Mouse (Mus musculus) intestine, embryonic 14.5 days (tissue): Measurements from ENCODE around the gene Tut1. TPM values are rescaled to one million over a fixed set of nuclear protein-coding genes. Genes with fewer than 3 reads are reported as not detected.
"Not testable (repeated sequence)": the region's sequence is repeated elsewhere in the genome, so short reads cannot be mapped to it uniquely, and the experiment has no call there.

Source experiments
- ATAC-seq: fragments of 200-750 bp; cut with Nextera tagmentation; replicated peaks from 2 replicates; pipeline ENCODE4 v1.8.0; 2017; ENCODE audit warnings: low read depth, moderate number of reproducible peaks, moderate TSS enrichment, moderate library complexity; ENCODE audit not compliant: low FRiP score, low TSS enrichment
- DNase-seq: peaks from one replicate; pipeline ENCODE4 v3.0.0-alpha.2; 2018; ENCODE audit warnings: low spot score
- H3K27ac ChIP-seq: fragments of 300-500 bp; sonication (generic); 2 replicates; pipeline ENCODE4 v1.5.1; 2014; ENCODE audit warnings: low read depth, mild to moderate bottlenecking, control low read depth
- H3K27me3 ChIP-seq: fragments of 300-500 bp; sonication (generic); replicated peaks from 2 replicates; pipeline ENCODE4 v1.6.1; 2014; ENCODE audit warnings: low read length, control low read depth; ENCODE audit not compliant: control insufficient read depth, insufficient read depth
- H3K36me3 ChIP-seq: fragments of 300-500 bp; sonication (generic); 2 replicates; pipeline ENCODE4 v1.6.1; 2014; ENCODE audit warnings: low read length, control low read depth; ENCODE audit not compliant: control insufficient read depth, insufficient read depth
- H3K4me1 ChIP-seq: fragments of 300-500 bp; sonication (generic); replicated peaks from 2 replicates; pipeline ENCODE4 v1.6.1; 2014; ENCODE audit warnings: low read length, control low read depth, mixed read lengths; ENCODE audit not compliant: control insufficient read depth, insufficient read depth
- H3K4me2 ChIP-seq: fragments of 300-500 bp; sonication (generic); 2 replicates; pipeline ENCODE4 v1.6.1; 2014; ENCODE audit warnings: low read length
- H3K4me3 ChIP-seq: fragments of 300-500 bp; sonication (generic); 2 replicates; pipeline ENCODE4 v1.5.1; 2014; ENCODE audit warnings: low read depth, low read length, control low read depth, mixed read lengths
- H3K9ac ChIP-seq: fragments of 300-500 bp; sonication (generic); 2 replicates; pipeline ENCODE4 v1.6.1; 2014; ENCODE audit warnings: mild to moderate bottlenecking, low read length
- H3K9me3 ChIP-seq: fragments of 300-500 bp; sonication (generic); 2 replicates; pipeline ENCODE4 v1.6.1; 2016; ENCODE audit warnings: low read length, control low read depth; ENCODE audit not compliant: control insufficient read depth
- WGBS: fragments of 180-500 bp; shearing (Covaris S2); extraction: QIAGEN DNeasy Blood & Tissue Kit; methylation state at CpG from one replicate; pipeline ENCODE4 v1.1.7; 2014; 5-methylcytosine and 5-hydroxymethylcytosine counted together
- polyA plus RNA-seq: library from polyadenylated mRNA; unstranded; fragments of >200 nt; fragmentation: Nextera tagmentation; extraction: Ambion mirVana; gene quantifications from 2 replicates; pipeline ENCODE4 v1.2.1, GENCODE M21; 2014

The Tut1 gene
- polyA plus RNA-seq, 1 experiment from 2014 or later = 33.5 TPM

DNA sequence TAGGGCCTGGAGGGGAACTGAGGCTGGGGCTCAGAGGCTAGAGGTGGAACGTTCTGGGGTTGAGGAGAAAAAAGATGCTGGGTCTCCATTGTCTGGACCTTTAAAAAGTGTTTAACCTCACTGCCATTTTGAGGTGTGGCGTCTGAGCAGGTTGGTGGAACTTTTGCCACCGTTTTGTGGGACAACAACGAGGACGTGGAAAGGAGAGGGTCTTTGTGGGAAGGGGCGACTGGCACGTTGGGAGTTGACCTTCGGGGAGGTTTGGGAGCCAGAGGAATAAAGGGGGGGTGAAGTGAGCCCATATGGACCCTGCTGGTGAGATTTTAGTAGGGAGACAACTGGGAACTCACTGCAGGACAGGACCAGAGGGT, 13.7 kb downstream of the Tut1 start:
- peaks cover 77% of the 10 kb centered on the region for H3K36me3 ChIP-seq

GRCm38 (mm10) chr19:8967893-8968292, 14.2 kb downstream of the Tut1 start:
- no peak for ATAC-seq

More for the DNA sequence above, 13.7 kb downstream of the Tut1 start:
- DNase-seq (no peak), ATAC-seq (no peak)
- Histone ChIP-seq H3K27ac (peak overlapping the region; percentile 78), H3K4me3 (peak overlapping the region; percentile 93), H3K4me1 (peaks cover 15% of the 10 kb centered on the region), H3K9me3 (no peaks in the 10 kb centered on the region), H3K4me2 (peak overlapping the region; percentile 73), H3K9ac (peak overlapping the region; percentile 98), H3K27me3 (no peaks in the 10 kb centered on the region)
- WGBS = under 1% methylated on average over 8 of the region's 8 CpGs

DNA sequence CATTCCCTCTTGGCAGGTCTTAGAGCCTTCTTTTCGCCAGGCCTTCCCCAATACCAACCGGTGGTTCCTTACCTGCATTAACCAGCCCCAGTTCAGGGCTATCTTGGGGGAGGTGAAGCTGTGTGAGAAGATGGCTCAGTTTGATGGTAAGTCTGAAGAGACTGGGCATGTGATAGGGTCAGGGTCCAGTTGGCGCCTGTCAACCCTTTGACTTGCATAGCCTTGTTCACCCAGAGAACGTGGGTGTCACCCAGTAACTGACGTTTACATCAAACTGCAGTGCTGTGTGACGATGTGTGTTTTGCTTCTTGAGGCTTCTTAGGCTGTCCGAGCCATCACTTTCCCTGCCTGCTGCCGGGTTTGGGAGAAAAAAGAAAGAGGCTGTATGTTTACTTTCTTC, 18.8 kb downstream of the Tut1 start:
- H3K9me3 ChIP-seq, DNase-seq, H3K4me2 ChIP-seq, ATAC-seq, H3K27me3 ChIP-seq, H3K9ac ChIP-seq, H3K27ac ChIP-seq, H3K4me3 ChIP-seq: not testable (repeated sequence)
- 87% methylated on average over 8 of the region's 8 CpGs for WGBS
- Histone ChIP-seq H3K4me1 (peaks cover 12% of the 10 kb centered on the region), H3K36me3 (peaks cover 89% of the 10 kb centered on the region)

More at GRCm38 (mm10) chr19:8967893-8968292, 14.2 kb downstream of the Tut1 start:
- WGBS = 7% methylated on average over 9 of the region's 9 CpGs
- Histone ChIP-seq H3K4me3 (peak overlapping the region; percentile 93), H3K4me2 (peak overlapping the region; percentile 73), H3K27me3 (no peaks in the 10 kb centered on the region), H3K9me3 (no peaks in the 10 kb centered on the region), H3K4me1 (peaks cover 15% of the 10 kb centered on the region), H3K9ac (peak overlapping the region; percentile 98), H3K27ac (peak overlapping the region; percentile 78), H3K36me3 (peaks cover 77% of the 10 kb centered on the region)
- DNase-seq = no peak

- Histone ChIP-seq H3K4me3 (no peak overlapping the region), H3K9ac (no peak overlapping the region), H3K27me3 (no peaks in the 10 kb centered on the region), H3K4me2 (no peak overlapping the region), H3K4me1 (0 out of 2 replicates have a peak, but pooled peaks cover 4% of the 10 kb centered on the region), H3K9me3 (no peaks in the 10 kb centered on the region), H3K27ac (no peak overlapping the region), H3K36me3 (peaks cover 98% of the 10 kb centered on the region)
- ATAC-seq = no peak
- DNase-seq = no peak
- WGBS = 75% methylated on average over 1 of the region's 1 CpGs
These were observed 21.0 kb downstream of the Tut1 start for GRCm38 (mm10) chr19:8974638-8975037.

GRCm38 (mm10) chr19:8975491-8975890, 21.8 kb downstream of the Tut1 start:
- 0 out of 2 replicates have a peak, but pooled peaks cover 4% of the 10 kb centered on the region for H3K4me1 ChIP-seq
- no peak for DNase-seq
- no peak overlapping the region for H3K4me3 ChIP-seq
- no peak overlapping the region for H3K27ac ChIP-seq
- H3K9me3 ChIP-seq = no peaks in the 10 kb centered on the region
- H3K9ac ChIP-seq = no peak overlapping the region
- H3K4me2 ChIP-seq = no peak overlapping the region
- no peaks in the 10 kb centered on the region for H3K27me3 ChIP-seq
- ATAC-seq = no peak
- peaks cover 98% of the 10 kb centered on the region for H3K36me3 ChIP-seq
- WGBS = 98% methylated on average over 2 of the region's 2 CpGs

DNA sequence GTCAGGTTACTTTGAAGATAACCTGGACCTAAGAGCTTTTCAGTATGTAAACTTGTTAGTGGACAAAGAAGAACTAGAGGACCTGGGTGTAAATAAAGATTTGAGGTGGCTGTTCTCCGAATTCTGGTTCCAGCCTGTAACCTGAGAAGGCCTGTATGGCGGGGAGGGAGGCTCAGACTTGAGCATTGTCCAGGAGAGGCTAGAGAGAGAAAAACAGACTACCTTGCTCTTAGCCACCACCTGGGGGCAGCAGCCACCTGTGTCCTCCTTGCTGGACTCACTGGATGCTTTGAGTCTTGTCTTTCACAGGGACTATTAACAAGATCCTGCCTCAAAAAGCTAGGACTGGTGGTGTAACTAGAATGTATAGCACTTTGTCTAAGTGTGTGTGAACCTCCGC, 22.9 kb downstream of the Tut1 start:
- no peak for DNase-seq
- H3K4me3 ChIP-seq = no peak overlapping the region
- no peak overlapping the region for H3K9ac ChIP-seq
- H3K27me3 ChIP-seq = no peaks in the 10 kb centered on the region
- H3K27ac ChIP-seq = no peak overlapping the region
- H3K4me2 ChIP-seq = no peak overlapping the region
- no peaks in the 10 kb centered on the region for H3K9me3 ChIP-seq
- 40% methylated on average over 3 of the region's 3 CpGs for WGBS
- peaks cover 6% of the 10 kb centered on the region; the same call in 1 of the 2 replicates for H3K4me1 ChIP-seq
- peak; percentile 67; the same call in 1 of the 2 replicates for ATAC-seq
- peaks cover 93% of the 10 kb centered on the region for H3K36me3 ChIP-seq

- H3K36me3 ChIP-seq = peaks cover 50% of the 10 kb centered on the region
- peaks cover 46% of the 10 kb centered on the region for H3K4me1 ChIP-seq
- 53% methylated on average over 5 of the region's 5 CpGs for WGBS
- no peak overlapping the region for H3K9ac ChIP-seq
- H3K9me3 ChIP-seq = no peaks in the 10 kb centered on the region
- DNase-seq (no peak), ATAC-seq (no peak)
- no peaks in the 10 kb centered on the region for H3K27me3 ChIP-seq
- H3K4me2 ChIP-seq = no peak overlapping the region
- H3K4me3 ChIP-seq = no peak overlapping the region
- no peak overlapping the region for H3K27ac ChIP-seq
These were observed 27.1 kb downstream of the Tut1 start for GRCm38 (mm10) chr19:8980771-8981170.

DNA sequence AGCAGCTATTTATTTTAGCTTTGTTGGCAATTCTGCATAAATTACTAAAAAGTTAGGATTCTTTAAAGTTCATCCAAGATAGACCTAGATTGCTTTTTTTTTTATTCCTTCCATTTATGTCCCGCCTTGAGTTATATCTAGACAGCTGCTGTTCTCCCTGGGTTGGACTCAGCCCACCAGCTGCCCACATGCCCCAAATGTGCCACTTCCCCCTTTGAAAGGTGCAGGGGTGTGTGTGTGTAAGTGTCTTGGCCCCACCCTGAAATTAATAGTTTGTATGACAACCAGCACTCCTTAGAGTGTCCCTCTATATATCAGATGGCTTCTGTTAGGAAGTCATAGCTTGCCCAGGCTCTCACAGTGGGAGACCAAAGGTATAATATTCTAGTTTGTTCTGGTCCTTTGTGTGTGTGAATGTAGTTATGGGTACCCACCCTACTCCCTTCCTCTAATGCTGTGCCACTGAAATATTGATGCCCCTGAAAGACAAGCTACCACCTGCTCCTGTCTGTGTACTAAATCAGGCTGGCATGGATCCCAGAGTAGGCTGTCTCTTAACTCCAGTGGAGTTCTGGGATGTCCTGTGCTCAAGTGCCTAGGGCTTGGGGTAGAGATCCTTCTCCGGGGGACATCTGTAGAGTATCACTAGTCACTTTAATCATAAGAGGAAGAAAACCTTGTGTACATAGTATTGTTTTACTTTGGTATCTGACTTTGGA, 28.0 kb downstream of the Tut1 start:
- H3K4me2 ChIP-seq = no peak overlapping the region
- H3K36me3 ChIP-seq = peaks cover 44% of the 10 kb centered on the region
- no peak for ATAC-seq
- no peak overlapping the region for H3K4me3 ChIP-seq
- 83% methylated on average over 2 of the region's 2 CpGs for WGBS
- no peaks in the 10 kb centered on the region for H3K27me3 ChIP-seq
- no peak for DNase-seq
- no peak overlapping the region for H3K27ac ChIP-seq
- H3K4me1 ChIP-seq = peaks cover 43% of the 10 kb centered on the region
- no peaks in the 10 kb centered on the region for H3K9me3 ChIP-seq
- H3K9ac ChIP-seq = no peak overlapping the region
